Mouse (Mus musculus) erythroblast, embryonic 14.5 days (primary cell): ENCODE measurements around the gene Trp63.

Source experiments
- GATA1 ChIP-seq: IDR thresholded peaks from 2 replicates; pipeline ENCODE4 v1.6.1; 2012; ENCODE audit warnings: low read length, inconsistent platforms, mixed read lengths
- TAL1 ChIP-seq: IDR thresholded peaks from 3 replicates; pipeline ENCODE4 v1.6.1; 2012; ENCODE audit warnings: low read length, inconsistent platforms, mixed read lengths

- TF ChIP-seq GATA1 (no peak), TAL1 (no peak)
Measured at GRCm38 (mm10) chr16:25786457-25786856, 102.9 kb downstream of the Trp63 start.
